Mouse (Mus musculus): ENCODE data around the gene Fbxw10.
A peak's percentile ranks its signal among the peaks of the same experiment; 100 is the strongest.

Fbxw10 gene

GRCm38 (mm10) chr11:62844562-62844961, 2.3 kb upstream of the Fbxw10 start:
- no peak for DNase-seq

GRCm38 (mm10) chr11:62845730-62846129, 1.1 kb upstream of the Fbxw10 start:
- DNase-seq = no peak

- no peak for DNase-seq
These were observed 854 bp downstream of the Fbxw10 start for GRCm38 (mm10) chr11:62847655-62848191.

DNA sequence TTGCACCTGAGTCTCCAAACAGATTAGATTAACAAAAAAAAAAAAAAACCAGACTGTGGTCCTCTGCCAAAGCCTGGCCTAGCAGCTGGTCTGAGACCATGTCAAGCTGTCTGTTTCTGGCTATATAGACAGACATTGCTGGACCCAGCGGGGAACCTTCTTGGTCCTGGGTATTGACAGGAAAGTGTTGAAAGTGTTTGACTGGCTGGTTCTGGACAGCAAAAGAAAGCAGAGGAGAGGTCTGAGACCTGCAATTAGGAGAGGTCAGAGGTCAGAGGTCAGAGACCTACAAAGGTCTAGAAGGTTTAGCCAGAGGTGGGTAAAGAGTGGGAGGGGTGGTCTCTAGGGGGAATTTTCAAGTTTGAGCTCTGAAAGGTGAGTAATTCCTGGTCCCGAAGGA, 1.4 kb downstream of the Fbxw10 start:
- no peak for DNase-seq

GRCm38 (mm10) chr11:62851199-62851598, 4.3 kb downstream of the Fbxw10 start:
- DNase-seq = peak; percentile 26 to 39

GRCm38 (mm10) chr11:62853334-62853733, 6.5 kb downstream of the Fbxw10 start:
- no peak for DNase-seq

DNA sequence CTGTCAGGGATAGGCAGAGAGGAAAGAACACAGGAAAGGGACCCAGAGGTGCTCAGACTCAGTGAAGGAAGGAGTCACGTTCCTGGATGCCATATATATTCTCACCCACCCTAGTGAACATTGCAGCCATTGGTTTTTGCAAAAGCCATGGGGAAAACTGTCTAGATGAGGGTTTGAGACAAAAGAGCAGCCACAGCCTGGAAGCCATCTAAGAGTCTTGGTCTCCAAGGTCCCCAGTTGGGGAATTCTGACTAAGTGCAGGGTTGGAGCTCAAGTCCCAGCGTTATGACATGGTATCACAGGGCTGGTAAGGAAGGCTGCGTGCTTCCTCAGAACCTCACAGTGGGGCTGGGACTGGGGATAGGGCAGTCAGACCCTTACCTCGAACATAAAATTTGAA, 18.7 kb downstream of the Fbxw10 start:
- no peak for DNase-seq

DNA sequence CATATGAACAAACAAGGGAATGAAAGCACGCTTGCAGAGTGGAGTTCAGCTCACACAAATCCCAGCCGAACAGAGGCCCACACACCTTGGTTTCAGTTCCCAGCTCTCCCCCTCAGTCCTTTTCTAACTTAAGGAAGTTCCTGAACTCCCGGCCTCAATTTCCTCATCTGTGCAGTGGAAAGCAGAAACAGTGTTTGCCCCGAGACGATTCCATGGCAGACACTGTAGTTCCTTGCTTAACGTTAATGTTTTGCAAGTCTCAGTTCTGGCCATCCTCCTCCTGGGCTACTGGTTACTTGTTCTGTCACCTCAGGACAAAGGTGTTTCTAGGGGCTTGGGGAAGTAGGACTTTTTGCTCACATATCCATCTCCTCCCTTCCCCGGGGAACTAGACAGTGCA, 19.8 kb downstream of the Fbxw10 start:
- no peak for DNase-seq

GRCm38 (mm10) chr11:62869201-62869600, 22.3 kb downstream of the Fbxw10 start:
- DNase-seq = no peak

- no peak for DNase-seq
These were observed 23.0 kb downstream of the Fbxw10 start for GRCm38 (mm10) chr11:62869715-62870371.

DNA sequence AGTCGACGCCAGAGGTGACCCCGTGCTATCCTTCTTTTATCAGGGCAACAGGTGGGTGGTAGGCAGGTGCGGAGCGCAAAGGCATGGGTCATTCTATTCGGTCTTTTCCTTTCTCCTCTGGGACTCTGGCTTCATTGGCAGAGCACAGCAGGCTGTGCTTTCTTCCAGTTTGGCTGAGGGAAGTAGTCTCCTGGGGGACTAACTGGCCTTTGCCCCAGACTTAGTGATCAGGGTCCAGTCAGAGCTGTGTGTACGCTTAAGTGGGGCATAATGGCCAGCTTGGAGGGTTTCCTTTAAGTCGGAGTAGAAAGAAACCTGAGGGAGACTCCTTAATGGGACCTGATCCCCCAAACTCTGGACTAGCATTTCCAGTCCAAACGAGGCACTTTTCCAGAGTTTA, 26.6 kb downstream of the Fbxw10 start:
- peak in 1 of 2 experiments; percentile 9 for DNase-seq

DNA sequence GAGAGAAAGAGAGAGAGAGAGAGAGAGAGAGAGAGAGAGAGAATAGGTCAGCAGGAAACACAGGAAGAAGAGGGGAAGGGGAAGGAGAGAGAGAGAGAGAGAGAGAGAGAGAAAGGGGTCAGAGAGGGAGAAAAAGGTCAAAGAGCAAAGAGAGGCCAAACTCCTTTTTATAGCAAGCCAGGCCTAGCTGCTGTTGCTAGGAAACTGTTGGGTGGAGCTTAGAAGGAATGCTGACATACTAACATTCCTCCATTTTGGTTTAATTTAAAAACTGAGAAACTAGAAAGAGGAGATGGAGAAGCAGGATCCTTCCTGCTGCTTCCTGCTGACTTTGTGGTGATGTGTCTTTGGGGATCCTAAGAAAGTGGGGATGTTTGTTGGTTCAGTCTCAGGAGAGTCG, 28.8 kb downstream of the Fbxw10 start:
- DNase-seq = peak; percentile 14 to 25

- DNase-seq = no peak
These were observed 29.6 kb downstream of the Fbxw10 start for GRCm38 (mm10) chr11:62876445-62876844.

- DNase-seq = no peak
These were observed 30.5 kb downstream of the Fbxw10 start for GRCm38 (mm10) chr11:62877391-62877790.

DNA sequence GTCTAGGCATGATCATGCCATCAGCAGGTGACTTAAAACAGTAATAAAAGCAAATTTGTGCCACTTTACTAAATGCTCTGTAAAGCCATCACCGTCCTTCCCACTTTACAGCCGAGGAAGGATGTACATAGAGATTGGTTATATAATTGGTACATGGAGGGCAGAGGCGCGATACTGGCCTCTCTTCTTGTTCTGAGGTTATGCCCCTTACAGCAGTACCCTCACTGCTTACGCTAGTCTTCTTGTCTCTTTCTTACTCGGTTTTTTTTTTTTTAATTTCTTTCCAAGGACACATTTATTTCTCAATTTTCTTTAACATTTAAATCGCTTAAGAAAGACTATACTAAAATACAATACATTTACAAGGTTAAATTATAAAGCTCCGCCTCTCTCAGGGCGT, 31.9 kb downstream of the Fbxw10 start:
- DNase-seq = peak in 1 of 2 experiments; percentile 18

DNA sequence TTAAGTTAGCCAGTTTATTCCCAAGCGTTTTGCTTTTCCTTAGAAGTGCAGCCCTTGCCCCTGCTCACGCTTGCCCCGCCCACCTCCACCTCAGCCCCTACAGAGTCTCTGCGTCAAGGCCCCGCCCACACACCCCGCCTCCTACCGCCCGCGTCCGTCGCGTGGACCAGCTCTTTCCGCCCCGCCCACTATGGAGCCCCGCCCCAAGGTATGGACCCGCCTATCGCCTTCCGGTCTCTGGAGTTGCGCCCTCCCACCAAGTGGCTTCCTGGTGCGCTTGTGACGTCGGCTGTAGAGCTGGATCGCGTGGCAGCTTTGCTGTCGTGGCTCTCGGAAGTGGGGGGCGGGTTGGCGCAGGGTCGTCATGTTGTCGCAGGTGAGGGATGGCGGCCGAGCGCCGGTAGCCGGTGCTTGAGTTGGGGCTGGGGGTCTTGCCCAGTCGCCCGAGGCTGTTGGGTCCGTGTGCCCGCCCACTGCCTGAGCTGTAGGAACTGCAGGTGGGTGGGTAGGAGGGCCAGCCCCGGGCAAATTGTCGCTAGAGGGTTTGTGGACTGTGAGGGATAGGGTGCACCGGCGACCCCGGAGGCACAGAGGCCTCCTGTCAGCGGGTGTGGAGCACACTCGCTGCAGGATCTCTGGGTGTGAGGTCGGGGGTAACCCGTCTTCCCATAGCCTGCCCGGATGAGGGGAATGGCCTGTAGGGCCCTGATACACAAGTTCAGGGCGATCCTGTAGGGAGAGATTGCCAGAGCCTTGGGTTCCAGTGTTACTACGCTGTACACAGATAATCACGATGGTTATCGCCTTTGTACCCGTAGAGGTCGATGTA, 32.6 kb downstream of the Fbxw10 start, which contains the start of gene Tvp23b:
Gene Tvp23b (plus strand): TSS at position 236 of the 829 bp plus-strand sequence.
- DNase-seq = peak; percentile 99 to 100

DNA sequence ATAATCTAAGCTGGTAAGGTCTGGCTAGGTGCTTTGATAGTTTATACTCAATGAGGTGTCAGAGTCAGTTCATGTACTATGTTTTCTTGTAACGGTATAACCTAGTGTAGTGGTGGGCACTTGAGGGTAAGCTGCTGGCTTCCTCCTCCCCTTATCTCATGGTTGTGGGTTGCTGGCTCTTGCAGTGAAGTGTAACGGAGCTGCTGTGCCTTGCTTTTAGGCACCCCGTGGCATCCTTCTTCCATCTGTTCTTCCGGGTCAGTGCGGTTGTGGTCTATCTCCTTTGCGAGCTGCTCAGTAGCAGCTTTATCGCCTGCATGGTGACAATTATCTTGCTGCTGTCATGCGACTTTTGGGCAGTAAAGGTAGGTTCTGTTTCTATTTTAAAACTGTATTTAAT, 36.5 kb downstream of the Fbxw10 start:
- no peak for DNase-seq

DNA sequence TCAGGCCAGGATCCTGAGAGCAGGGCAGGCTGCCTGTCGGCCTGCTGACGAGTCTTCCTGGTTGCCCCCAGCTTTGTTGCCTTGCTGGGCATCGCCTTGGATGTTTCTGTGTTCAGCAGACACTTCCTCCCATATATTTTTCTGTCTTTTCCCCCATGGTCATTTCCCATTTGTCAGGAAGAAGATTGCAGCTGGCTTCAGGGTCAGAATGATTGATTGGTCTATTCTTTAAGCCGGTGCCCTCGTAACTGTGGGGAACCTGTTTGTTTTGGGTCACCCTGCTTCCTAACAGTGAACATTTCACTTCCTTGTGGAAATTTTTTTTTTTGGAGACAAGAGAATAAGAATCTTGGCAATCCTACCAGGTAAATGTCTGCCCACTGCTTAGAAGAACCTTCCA, 38.5 kb downstream of the Fbxw10 start:
- DNase-seq = peak in 1 of 2 experiments; percentile 35

DNA sequence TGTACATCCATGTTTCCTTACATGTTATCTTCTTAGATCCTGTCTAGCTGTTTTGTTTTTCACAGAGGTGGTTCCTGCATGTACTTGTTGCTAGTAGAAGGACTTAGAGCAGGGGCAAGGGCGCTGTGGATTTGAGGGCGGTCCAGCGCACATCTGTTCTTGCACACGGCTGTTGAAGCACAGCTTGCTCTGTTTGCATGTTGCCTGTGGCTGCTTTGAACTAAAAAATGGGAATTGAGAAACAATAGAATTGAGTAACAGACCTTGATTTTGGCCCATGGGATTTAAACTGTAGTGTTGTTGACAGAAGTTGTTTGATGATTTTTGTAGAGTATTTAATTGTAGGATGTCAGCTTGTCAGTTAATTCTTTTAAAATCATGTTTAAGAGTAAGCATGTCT, 43.9 kb downstream of the Fbxw10 start:
- DNase-seq = no peak

DNA sequence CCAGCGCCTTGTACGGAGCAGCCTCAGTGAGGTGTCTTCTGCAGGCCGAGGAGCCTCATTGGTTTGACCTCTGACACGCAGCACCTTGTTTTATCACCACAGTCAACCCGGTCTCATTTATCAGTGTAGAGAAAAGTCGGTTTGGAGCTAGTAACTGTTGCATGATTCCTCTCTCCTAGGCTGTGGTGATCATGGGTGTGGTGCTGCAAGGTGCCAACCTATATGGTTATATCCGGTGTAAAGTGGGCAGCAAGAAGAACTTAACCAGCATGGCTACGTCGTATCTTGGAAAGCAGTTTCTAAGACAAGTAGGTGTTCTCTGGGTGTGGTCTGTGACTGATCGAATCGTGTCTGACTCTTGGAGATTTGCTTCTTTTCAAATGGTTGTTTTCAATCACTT, 44.9 kb downstream of the Fbxw10 start:
- DNase-seq = no peak

- peak; percentile 68 for DNase-seq
These were observed 54.9 kb downstream of the Fbxw10 start for GRCm38 (mm10) chr11:62901699-62902323.

GRCm38 (mm10) chr11:62903871-62904495, 57.1 kb downstream of the Fbxw10 start:
- no peak for DNase-seq

GRCm38 (mm10) chr11:62909720-62910306, 62.9 kb downstream of the Fbxw10 start:
- no peak for DNase-seq

All from kidney, postnatal 36 days (tissue).